Mouse (Mus musculus) CD4-positive helper T cell, adult 2 months (primary cell): ENCODE data around the gene Cdhr4.

ENCODE experiments used
- DNase-seq: peaks from one replicate; pipeline ENCODE4 v3.0.0-alpha.2; 2012; ENCODE audit warnings: low read depth, missing footprints, low spot score

Cdhr4 gene

DNA sequence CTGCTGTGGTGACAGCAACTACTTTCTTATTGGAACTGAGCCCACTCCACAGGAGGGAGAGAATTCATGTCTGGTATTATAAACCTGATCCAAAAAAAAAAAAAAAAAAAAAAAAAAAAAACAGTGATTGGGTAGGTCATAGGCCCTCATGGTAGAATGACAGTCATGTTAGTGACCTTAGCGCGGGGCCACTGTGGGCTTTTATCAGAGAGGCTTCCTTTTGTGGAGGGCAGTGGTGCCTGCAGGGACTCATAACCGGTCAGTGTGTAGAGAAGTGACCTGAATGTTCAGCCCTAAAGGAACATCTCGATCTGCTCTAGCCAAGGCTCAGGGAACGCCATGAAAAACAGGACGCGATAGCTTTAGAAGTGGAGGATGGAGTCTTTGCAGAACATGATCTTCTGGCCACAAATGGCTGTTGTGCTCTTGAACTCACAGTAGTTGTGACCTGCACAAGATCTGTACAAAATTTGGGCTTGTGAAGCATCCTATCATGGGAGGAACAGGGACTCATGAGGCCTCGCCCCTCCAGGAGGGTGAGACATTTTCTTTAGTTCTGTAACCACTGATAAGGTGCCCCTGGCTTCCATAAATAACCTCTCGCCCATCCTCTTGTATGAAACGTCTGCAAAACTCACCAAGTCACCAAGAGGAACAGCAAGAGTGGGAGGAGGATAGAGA is 17.7 kb upstream of the Cdhr4 start:
- no peak for DNase-seq

DNA sequence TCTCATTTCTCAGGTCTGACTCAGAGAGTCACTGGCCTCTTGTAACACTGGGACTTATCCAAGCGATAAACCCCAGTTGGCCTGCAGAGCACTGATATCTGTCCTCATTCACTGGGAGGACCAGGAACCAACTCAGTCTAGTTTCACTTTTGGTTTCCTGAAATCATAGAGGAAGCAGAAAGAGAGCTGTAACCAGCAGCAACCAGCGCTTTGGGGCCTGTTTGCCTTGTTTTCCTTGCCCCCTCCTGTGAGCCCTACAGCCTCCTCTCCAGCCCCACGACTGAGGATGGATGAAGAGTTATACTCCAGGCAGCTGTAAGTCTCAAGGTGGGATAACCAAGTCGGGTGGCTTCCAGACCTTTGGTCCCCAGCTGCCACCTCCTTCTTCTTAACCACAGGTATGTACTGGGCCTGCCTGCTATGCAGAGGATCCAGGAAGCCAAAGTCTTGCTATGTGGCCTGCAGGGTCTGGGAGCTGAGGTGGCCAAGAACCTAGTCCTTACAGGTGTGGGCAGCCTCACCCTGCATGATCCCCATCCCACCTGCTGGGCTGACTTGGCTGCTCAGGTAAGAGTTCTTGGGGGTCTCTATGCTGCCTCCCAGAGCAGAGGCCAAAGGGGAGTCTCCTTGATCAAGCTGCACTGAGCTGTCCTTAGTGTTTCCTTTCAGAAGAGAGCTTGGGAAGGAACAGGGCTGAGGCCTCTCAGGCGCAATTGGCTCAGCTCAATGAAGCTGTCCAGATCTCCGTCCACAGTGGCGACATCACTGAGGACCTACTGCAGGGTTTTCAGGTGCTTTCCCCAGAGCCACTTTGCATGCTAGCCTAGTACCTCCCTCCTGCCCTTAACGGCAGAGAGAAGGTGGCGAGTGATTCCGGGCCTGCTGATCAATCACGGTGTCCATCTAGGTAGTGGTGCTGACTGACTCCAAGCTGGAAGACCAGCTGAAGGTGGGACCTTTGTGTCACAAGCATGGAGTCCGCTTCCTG is 16.6 kb upstream of the Cdhr4 start, which contains the start of gene Uba7:
Uba7 (plus strand) TSS at position 107 of the 988 bp plus-strand sequence.
- peak; percentile 82 for DNase-seq

DNA sequence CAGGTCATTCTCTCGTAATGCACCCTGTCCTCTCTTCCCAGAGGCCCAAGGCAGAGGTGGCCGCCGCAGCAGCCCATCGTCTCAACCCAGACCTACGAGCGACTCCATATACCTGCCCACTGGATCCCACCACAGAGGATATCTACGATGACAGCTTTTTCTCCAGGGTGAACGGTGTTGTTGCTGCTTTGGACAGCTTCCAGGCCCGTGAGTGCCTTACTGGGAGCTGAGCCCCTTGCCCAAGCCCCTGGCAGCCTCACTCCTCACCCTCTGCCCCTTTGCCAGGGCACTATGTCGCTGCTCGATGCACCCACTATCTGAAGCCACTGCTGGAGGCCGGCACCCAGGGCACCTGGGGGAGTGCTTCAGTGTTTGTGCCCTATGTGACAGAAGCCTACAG is 13.5 kb upstream of the Cdhr4 start:
- DNase-seq, result no peak

DNA sequence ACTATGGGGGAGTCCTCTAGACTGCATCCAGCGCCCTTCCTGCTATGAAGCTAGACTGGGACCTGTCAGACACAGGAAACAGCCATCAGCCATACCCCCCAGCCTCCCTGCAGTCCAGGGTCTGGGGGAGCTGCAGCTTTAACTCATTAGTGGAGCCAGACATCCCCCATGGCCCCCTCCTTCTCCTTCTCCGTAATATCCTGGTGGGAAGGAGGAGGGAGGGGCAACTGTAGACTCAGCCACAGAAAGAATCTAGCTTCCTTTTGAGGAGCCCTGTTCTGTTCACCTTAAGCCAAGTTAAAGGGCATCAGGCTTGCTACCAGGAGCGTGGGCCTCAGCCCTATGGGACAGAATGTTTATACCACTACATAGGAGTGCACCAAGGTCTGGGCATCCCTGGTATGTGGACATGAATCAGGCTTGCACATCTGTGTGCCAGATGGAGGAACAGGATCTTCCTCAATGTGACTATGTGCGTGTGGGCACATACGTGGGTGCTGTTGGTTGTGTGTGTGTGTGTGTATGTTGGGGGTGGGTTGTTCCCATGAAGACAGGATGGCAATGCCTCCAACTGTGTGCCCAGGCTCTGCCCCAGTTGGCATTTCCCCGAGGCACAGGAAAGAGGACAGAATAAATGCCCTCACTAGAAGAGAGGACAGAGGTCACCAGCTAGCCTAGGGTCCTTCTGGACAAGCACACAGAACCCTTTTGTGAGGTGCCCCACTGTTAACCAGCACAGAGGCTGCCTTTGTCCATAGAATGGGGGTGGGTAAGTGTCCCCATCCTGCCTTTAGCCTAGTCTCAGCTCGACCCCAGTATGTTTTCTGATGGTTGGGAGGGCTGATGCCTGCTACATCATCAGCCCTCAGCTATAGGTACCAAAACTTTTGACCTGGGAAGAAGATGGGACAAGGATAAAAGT is 10.4 kb upstream of the Cdhr4 start:
- DNase-seq, result no peak

DNA sequence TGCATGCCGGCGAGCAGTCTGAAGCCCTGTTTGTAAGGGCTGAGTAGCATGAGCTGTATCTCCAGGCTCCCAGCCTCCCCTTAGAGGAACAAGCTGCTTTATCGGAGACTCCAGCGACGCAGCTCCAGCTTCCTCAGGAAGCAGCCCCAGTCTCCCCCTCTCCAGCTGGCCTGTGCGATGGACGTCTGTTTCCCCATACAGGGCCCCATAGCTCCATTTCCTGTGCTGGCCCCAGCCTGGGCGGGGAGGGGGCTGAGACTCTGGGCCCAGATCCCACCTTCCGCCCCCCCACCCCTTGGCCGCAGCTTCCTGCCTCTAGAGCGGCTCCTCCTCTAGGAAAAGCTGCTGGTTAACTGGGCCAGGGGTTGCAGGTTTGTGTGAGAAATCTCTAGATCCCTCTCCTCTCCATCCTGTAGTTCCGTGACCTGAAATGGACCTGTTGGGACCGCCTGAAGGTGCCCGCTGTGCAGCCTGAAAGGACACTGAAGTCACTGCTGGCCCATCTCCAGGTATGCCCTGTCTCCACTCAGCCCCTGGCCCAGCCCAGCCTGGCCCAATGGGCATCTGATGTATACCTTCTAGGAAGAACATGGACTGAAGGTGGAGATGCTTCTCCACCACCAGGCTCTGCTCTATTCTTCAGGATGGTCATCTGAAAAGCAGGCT is 9.5 kb upstream of the Cdhr4 start, which contains the start of gene Gm20661:
Gm20661 (plus strand) TSS at position 378 of the 666 bp plus-strand sequence.
- DNase-seq, result peak; percentile 41

DNA sequence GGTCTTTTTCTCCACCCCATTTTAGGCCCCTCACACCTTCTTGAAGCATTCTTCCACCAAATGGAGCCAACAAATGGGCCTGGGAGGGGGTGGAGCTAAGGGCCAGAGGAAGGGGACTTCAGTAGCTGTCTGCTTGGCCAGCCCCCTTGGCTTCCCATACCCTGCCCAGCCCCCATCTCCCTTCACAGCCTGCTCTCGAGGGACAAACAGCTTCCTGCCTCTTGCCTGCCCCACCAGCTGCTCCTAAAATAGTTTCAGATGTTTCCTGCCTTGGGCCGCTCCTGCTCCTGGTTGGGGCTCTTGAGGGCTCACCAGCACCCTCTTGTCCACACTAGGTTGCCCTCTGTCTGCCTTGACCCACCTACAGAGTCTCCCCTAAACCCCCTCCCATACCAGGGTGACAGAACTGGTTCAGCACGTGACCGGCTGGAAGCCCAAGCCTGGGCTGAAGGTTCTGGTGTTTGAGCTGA is 8.8 kb upstream of the Cdhr4 start:
- no peak for DNase-seq

DNA sequence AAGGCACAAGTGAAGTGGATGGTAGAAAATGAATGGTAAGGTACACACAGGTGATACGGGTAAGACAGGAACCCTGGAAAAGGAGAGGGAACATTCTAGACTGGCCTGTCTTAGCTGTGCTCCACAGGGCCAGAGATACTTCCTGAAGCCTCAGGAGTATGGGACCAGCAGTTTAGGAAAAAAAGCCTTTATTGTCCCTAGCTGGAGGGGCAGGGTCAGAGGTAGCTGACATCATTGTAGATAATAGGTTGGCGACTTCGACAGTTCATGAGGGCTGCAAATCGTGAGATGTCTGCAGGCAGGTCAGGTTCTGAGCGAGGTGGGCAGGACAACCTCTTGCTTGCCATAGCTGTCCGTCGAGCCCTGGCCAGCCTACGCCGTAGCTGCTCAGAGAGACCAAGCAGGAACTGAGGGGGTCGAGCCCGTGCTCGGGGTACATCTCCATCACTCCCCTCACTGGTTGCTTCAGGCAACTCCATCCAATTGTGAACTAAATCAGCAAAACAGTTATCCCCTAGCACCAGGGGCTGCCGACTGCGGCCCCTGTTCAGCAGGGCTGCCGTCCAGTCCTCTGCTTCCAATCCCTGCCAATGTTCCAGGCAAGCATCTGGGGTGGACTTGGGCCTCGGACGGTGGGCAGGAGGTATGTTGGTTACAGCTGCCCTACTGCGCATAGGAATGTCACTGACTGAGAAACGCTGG is 8.1 kb upstream of the Cdhr4 start:
- no peak for DNase-seq

DNA sequence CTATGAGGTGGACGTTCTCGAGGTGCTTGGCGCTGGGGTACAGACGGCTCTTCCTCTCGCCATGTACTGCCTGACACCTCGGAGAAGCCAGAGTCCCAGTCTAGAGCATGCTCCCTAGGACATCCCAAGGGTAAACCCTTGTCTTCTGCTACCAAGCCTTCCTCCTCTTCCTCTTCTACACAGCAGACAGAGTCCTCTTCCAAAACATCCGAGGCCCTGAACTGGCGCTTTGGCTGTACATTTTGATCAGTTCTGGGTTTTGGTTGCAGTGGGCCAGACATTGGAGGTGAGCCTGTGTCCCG is 7.6 kb upstream of the Cdhr4 start:
- no peak for DNase-seq

DNA sequence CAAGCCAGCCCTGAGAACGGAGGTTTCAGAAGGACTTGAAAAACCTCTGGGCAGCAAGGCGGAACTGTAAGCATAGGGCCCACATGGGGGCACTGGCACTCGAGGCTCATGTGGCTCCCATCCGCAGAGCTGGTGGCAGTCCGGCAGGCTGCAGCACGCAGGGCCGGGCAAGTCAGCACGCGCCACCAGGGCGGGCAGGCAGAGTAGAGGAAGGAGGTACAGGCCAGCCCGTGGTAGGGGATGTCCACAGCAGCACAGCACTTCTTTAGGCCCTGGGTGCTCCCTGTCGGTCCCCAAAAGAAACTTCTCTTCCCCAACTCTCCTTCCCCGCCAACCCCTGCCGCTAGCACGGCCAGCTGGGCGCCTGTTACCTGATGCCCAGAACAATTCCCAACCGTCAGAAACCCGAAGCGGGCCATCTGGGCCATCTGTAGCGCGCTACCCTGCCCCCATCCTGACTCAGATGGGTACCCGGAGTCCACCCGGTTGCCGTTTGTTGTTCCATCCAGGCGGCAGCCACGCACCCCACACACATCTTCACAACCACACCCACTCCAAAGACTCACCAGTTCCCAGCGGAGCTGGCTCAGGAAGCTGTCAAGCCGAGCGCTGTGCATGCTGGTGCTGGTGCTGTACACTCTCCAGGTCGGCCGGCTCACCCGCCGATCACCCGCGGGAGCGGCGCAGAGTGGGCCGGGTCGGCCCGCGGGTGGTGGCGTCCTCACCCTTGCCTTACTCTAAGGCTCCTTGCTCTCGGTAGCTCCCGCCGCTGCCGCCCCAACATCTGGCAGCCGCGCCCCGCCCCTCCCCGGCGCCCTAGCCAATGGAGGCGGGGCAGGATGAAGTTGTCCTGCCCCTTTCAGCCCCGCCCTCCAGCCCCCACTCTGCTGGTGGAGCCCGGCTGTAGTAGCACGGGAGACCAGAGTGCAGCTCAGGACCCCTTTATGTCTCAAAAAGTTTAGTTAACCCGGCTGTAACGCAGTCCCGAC is 6.9 kb upstream of the Cdhr4 start, which contains the start of gene Inka1:
Inka1 (minus strand) TSS at position 749 of the 989 bp plus-strand sequence.
- DNase-seq, result peak; percentile 92

DNA sequence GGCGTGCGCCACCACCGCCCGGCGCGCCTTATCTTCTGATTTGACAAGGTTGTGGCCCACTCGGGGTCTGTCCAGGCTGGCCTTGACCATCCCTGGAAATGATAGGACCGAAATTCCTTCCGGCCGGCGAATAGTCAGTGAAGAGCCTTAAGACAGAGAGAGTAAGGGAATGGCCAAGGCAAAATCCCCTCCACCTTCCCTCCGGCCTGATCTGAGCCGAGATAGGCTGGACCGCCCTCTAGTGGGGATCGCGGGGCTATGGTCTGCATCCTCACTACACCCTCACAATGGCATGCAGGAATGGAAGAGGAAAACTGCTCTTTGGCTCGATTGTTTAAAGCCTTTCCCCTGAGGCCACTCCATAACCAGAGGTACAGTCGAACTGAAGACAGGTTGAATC is 5.9 kb upstream of the Cdhr4 start:
- DNase-seq, result peak; percentile 73

DNA sequence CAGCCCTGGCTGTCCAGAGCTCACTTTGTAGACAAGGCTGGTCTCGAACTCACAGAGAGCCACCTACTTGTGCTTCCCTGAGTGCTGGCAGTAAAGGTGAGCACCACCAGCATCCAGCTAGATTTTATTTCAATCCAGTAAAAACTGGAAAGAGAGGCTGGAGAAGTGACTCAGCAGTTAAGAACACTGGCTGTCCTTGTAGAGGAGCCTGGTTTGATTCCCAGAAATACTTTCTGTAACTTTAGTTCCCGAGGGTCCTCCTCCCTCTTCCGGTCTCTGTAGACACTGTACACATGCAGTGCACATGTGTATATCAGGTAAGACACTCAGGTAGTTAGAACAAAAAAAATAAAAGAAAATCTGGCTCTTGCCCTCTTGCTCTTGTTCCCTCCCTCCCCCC is 4.3 kb upstream of the Cdhr4 start:
- no peak for DNase-seq

DNA sequence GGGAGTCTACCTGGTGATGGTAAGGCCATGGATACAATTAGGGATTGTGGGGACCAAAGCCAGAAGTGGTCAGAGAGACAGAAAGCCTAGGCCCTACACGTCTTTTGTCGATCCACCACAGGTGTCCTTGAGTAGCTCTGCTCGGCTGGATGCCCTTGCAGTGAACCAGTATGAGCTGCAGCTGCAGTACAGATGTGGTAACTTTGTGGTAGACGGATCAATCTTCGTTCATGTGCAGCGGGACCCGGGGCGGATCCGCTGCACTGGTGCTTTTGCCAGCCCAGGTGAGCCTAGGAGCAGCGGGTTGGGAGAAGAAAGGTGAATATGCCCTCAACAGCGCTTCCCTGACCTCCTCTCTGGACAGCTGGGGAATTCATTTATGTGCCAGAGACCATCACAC is 716 bp downstream of the Cdhr4 start:
- DNase-seq, result no peak

DNA sequence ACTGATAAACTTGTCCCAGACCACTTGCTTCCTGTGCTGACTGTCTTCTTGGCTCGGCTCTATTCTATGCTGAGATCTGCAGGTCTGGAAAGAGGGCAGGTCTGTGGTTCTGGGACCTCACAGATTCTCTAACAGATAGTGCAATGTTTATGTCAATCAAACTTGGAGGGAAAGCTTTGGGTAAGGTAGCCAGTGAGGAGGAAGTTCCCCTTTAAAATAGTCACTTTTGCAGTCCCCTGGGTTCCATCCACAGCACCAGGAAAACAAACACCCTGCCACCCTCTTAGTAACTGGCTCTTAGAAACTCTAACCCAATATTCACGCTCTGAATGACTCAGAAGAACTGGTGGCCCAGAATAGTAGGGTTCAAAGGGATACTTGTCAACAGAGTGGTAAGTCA is 2.2 kb downstream of the Cdhr4 start:
- peak; percentile 34 for DNase-seq

DNA sequence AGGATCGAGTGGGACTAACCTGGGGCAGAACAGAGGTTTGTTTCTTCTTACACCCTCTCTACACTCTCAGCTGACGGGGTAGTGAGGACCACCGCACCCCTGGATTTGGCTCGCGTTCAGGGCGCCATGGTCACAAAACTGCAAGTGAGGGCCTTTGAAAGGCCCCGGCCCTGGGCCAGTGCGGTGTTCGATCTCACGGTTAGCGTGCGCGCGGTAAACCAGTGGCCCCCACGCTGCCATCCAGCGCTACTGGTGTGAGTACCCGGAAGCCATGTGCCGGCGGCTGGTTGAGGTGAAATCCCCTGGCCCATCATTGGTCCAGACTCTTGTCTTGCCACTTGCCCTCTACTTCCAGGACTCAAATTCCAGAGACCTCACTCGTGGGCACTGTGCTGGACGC is 3.2 kb downstream of the Cdhr4 start:
- no peak for DNase-seq

DNA sequence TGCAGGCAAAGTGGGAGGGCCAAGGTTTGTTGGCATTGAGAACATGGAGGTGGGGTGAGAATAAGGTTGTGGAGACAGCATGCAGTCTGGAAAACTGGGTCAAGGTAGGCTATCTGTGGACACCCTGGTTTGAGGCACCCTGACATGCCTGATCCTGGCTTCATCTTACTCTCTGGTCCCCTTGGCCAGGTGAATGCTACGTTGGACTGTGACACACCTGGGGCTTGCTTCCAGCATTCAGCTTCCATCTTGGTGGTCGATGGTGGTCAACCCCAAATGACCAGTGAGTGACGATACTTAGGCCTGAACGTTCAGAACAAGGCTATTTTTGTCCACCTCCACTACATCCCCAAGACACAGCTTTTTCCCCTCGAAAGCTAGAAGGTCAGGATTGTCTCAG is 3.8 kb downstream of the Cdhr4 start, which contains the start of gene Gm20662:
Gm20662 (plus strand) TSS at position 301 of the 400 bp plus-strand sequence.
- no peak for DNase-seq

DNA sequence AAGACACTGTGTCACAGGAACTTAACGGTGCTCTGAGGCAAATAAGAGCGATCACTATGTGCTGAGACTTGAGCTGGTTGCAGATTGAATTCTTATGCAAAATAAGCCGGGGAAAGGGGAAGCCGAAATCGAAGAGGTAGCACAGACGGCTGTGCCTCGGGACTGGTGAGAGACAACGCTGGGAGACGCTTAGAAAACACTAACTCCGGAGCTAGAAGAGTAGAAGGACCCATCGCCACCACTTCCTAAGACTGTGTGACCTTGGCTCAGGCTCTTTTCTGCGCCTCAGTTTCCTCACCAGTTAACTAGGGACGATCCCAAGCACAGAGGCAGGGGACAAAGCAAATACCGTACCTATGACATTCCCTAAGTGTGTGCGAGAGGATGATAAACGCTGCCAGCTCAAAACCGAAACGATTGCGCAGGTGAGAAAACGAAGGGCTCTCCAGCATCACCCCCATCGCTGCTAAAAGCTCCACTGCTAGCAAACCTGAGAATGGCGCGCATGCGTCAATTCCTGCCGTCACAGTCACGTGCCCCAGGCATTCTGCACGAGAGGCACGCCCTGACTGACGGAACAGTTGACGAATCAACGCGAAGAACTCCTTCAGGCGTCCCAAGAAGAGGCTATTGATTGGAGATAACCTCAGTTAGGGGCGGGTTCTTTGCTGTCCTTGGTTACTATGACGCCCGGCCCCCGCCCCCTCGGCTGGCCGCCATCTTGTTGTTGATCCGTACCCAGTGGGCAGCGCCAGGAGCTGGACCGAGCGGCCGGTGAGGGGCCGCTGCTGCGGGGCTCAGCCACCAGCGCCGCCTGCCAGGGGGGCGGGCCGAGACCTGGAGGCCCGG is 9.8 kb downstream of the Cdhr4 start, which contains the start of gene Ip6k1:
Ip6k1 (plus strand) TSS at position 580 of the 849 bp plus-strand sequence.
- peak; percentile 100 for DNase-seq

DNA sequence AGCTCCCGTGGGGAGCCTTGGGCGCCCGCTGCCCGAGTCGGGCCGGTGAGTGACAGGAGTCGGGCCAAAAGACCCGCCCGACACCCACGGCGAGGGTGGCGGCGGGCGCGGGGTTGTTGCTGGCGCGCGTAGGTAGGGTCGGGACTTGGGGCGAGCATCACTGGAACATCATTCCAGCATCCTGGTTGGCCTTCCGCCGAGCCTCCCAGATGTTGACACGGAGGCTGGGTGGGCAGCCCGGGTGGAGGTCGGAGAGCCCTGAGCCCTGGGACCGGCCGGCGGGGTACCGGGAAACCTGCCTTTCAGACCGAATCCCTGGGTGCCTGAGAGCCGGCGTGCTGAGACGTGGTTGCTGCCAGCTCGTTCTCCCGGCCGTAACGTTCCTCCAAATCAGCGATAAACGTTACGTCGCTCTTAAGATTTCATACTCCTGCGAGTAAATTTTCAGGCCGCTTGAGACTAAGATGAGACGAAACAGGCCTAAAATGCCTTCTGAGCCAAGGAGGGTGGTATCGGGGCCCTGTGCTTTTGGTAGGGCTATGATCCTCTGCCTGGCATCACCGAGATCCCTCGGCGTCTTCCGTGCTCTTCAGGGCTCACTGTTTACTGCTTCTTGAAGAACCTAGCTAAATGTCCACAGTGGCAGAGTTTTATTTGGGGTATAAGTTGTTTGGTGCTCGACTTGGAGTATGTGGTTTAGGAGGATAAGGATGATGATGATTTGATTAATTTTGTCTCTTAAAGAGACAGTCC is 10.7 kb downstream of the Cdhr4 start:
- DNase-seq, result peak; percentile 50
